Mouse (Mus musculus) hindbrain, embryonic 13.5 days (tissue): ENCODE data around the gene Olfr921. TPM values are rescaled to one million over a fixed set of nuclear protein-coding genes. Genes with fewer than 3 reads are reported as not detected.

Experiments
- polyA plus RNA-seq: library from polyadenylated mRNA; unstranded; fragments of >200 nt; fragmentation: Nextera tagmentation; extraction: Ambion mirVana; gene quantifications from 2 replicates; pipeline ENCODE4 v1.2.1, GENCODE M21; 2015

Olfr921 gene
- polyA plus RNA-seq, 1 experiment from 2014 or later: not detected

Other genes with a start within 250 kb of the Olfr921 start
- not detected in 2 replicates for gene Olfr910, start 235.2 kb upstream of the Olfr921 start, polyA plus RNA-seq
- not detected in 2 replicates for gene Olfr912, start 192.9 kb upstream of the Olfr921 start, polyA plus RNA-seq
- not detected in 2 replicates for gene Olfr913, start 180.3 kb upstream of the Olfr921 start, polyA plus RNA-seq
- gene Olfr914, start 168.0 kb upstream of the Olfr921 start, polyA plus RNA-seq: not detected in 2 replicates
- gene Olfr916, start 113.2 kb upstream of the Olfr921 start, polyA plus RNA-seq: not detected in 2 replicates
- not detected in 2 replicates for gene Olfr917, start 107.2 kb upstream of the Olfr921 start, polyA plus RNA-seq
- gene Olfr918, start 98.5 kb upstream of the Olfr921 start, polyA plus RNA-seq: not detected in 2 replicates
- gene Olfr919, start 69.4 kb upstream of the Olfr921 start, polyA plus RNA-seq: not detected in 2 replicates
- gene Vwa5a, start 54.8 kb upstream of the Olfr921 start, polyA plus RNA-seq: 8.6 and 9.1 TPM in 2 replicates
- gene Olfr920, start 20.8 kb upstream of the Olfr921 start, polyA plus RNA-seq: not detected in 2 replicates
- gene Olfr922, start 41.5 kb downstream of the Olfr921 start, polyA plus RNA-seq: not detected in 2 replicates
- gene Olfr923, start 53.5 kb downstream of the Olfr921 start, polyA plus RNA-seq: not detected in 2 replicates
- gene Olfr924, start 71.4 kb downstream of the Olfr921 start, polyA plus RNA-seq: not detected in 2 replicates
- gene Olfr26, start 82.0 kb downstream of the Olfr921 start, polyA plus RNA-seq: not detected in 2 replicates
- gene Olfr926, start 104.1 kb downstream of the Olfr921 start, polyA plus RNA-seq: not detected in 2 replicates
- gene Olfr930, start 156.7 kb downstream of the Olfr921 start, polyA plus RNA-seq: not detected in 2 replicates
- not detected in 2 replicates for gene Olfr933, start 199.2 kb downstream of the Olfr921 start, polyA plus RNA-seq
- gene Olfr934, start 215.2 kb downstream of the Olfr921 start, polyA plus RNA-seq: not detected in 2 replicates
- not detected in 2 replicates for gene Olfr935, start 226.6 kb downstream of the Olfr921 start, polyA plus RNA-seq